Mouse (Mus musculus) kidney, embryonic 16.5 days (tissue): Measurements from ENCODE around the gene Mgarp. TPM values are rescaled to one million over a fixed set of nuclear protein-coding genes. Genes with fewer than 3 reads are reported as not detected.

Experiments
- ATAC-seq: fragments of 200-750 bp; cut with Nextera tagmentation; 2 replicates; pipeline ENCODE4 v1.8.0; 2017; ENCODE audit warnings: moderate TSS enrichment; ENCODE audit not compliant: low FRiP score, low TSS enrichment
- H3K27ac ChIP-seq: fragments of 300-500 bp; sonication (generic); 2 replicates; pipeline ENCODE4 v1.5.1; 2014; ENCODE audit warnings: low read length
- H3K27me3 ChIP-seq: fragments of 300-500 bp; sonication (generic); 2 replicates; pipeline ENCODE4 v1.6.1; 2014; ENCODE audit warnings: low read length, control low read depth, mixed read lengths; ENCODE audit not compliant: insufficient read depth
- H3K36me3 ChIP-seq: fragments of 300-500 bp; sonication (generic); 2 replicates; pipeline ENCODE4 v1.6.1; 2014; ENCODE audit warnings: low read length, control low read depth, mixed read lengths; ENCODE audit not compliant: insufficient read depth
- H3K4me1 ChIP-seq: fragments of 300-500 bp; sonication (generic); 2 replicates; pipeline ENCODE4 v1.6.1; 2014; ENCODE audit warnings: low read length, control low read depth, mixed read lengths; ENCODE audit not compliant: insufficient read depth
- H3K4me2 ChIP-seq: fragments of 300-500 bp; sonication (generic); replicated peaks from 2 replicates; pipeline ENCODE4 v1.6.1; 2014; ENCODE audit warnings: low read depth, low read length
- H3K4me3 ChIP-seq: fragments of 300-500 bp; sonication (generic); 2 replicates; pipeline ENCODE4 v1.5.1; 2014; ENCODE audit warnings: mild to moderate bottlenecking, low read length
- H3K9ac ChIP-seq: fragments of 300-500 bp; sonication (generic); replicated peaks from 2 replicates; pipeline ENCODE4 v1.6.1; 2014; ENCODE audit warnings: low read length
- H3K9me3 ChIP-seq: fragments of 300-500 bp; sonication (generic); 2 replicates; pipeline ENCODE4 v1.6.1; 2016; ENCODE audit warnings: low read length, control low read depth
- WGBS: fragments of 180-500 bp; shearing (Covaris S2); extraction: QIAGEN DNeasy Blood & Tissue Kit; methylation state at CpG from one replicate; pipeline ENCODE4 v1.1.7; 2014; 5-methylcytosine and 5-hydroxymethylcytosine counted together
- polyA plus RNA-seq: library from polyadenylated mRNA; unstranded; fragments of >200 nt; fragmentation: Nextera tagmentation; extraction: Ambion mirVana; gene quantifications from 2 replicates; pipeline ENCODE4 v1.2.1, GENCODE M21; 2015

Mgarp gene
- polyA plus RNA-seq, 1 experiment from 2014 or later = 10.5 TPM

- no peak for ATAC-seq
- Histone ChIP-seq H3K36me3 (no peaks in the 10 kb centered on the region), H3K9ac (no peak overlapping the region), H3K27me3 (no peaks in the 10 kb centered on the region), H3K9me3 (0 out of 2 replicates have a peak, but pooled peaks cover 2% of the 10 kb centered on the region), H3K27ac (no peak overlapping the region), H3K4me2 (no peak overlapping the region), H3K4me3 (no peak overlapping the region), H3K4me1 (no peaks in the 10 kb centered on the region)
- 85% methylated on average over 19 of the region's 19 CpGs for WGBS
Measured at GRCm38 (mm10) chr3:51375307-51376265, 21.0 kb downstream of the Mgarp start.

GRCm38 (mm10) chr3:51373544-51373943 lies 23.0 kb downstream of the Mgarp start:
- no peak for ATAC-seq
- no peak overlapping the region for H3K4me3 ChIP-seq
- no peaks in the 10 kb centered on the region for H3K4me1 ChIP-seq
- H3K36me3 ChIP-seq = no peaks in the 10 kb centered on the region
- H3K4me2 ChIP-seq = no peak overlapping the region
- H3K9me3 ChIP-seq = 0 out of 2 replicates have a peak, but pooled peaks cover 2% of the 10 kb centered on the region
- no peak overlapping the region for H3K27ac ChIP-seq
- WGBS = 71% methylated on average over 5 of the region's 5 CpGs
- H3K9ac ChIP-seq = no peak overlapping the region
- H3K27me3 ChIP-seq = no peaks in the 10 kb centered on the region

GRCm38 (mm10) chr3:51372883-51373282 lies 23.7 kb downstream of the Mgarp start:
- no peak overlapping the region for H3K4me3 ChIP-seq
- no peak for ATAC-seq
- H3K36me3 ChIP-seq = no peaks in the 10 kb centered on the region
- 53% methylated on average over 5 of the region's 5 CpGs for WGBS
- H3K4me2 ChIP-seq = peak overlapping the region; percentile 10; the same call in 1 of the 2 replicates
- no peak overlapping the region for H3K9ac ChIP-seq
- H3K27ac ChIP-seq = no peak overlapping the region
- H3K27me3 ChIP-seq = no peaks in the 10 kb centered on the region
- H3K4me1 ChIP-seq = no peaks in the 10 kb centered on the region
- 0 out of 2 replicates have a peak, but pooled peaks cover 2% of the 10 kb centered on the region for H3K9me3 ChIP-seq

GRCm38 (mm10) chr3:51371826-51372225 lies 24.7 kb downstream of the Mgarp start:
- H3K9me3 ChIP-seq = 0 out of 2 replicates have a peak, but pooled peaks cover 2% of the 10 kb centered on the region
- no peaks in the 10 kb centered on the region for H3K36me3 ChIP-seq
- H3K4me2 ChIP-seq = no peak overlapping the region
- no peaks in the 10 kb centered on the region for H3K27me3 ChIP-seq
- ATAC-seq = no peak
- H3K27ac ChIP-seq = no peak overlapping the region
- no peaks in the 10 kb centered on the region for H3K4me1 ChIP-seq
- H3K9ac ChIP-seq = no peak overlapping the region
- 69% methylated on average over 2 of the region's 2 CpGs for WGBS
- H3K4me3 ChIP-seq = no peak overlapping the region

GRCm38 (mm10) chr3:51368011-51368410 lies 28.5 kb downstream of the Mgarp start:
- H3K9me3 ChIP-seq = no peaks in the 10 kb centered on the region
- H3K4me2 ChIP-seq = no peak overlapping the region
- no peaks in the 10 kb centered on the region for H3K36me3 ChIP-seq
- H3K27ac ChIP-seq = no peak overlapping the region
- no peak overlapping the region for H3K9ac ChIP-seq
- H3K4me3 ChIP-seq = no peak overlapping the region
- H3K27me3 ChIP-seq = 0 out of 2 replicates have a peak, but pooled peaks cover 3% of the 10 kb centered on the region
- peaks cover 7% of the 10 kb centered on the region; the same call in 1 of the 2 replicates for H3K4me1 ChIP-seq
- WGBS = 83% methylated on average over 4 of the region's 4 CpGs
- ATAC-seq = no peak

- no peak overlapping the region for H3K4me2 ChIP-seq
- H3K4me3 ChIP-seq = no peak overlapping the region
- no peaks in the 10 kb centered on the region for H3K36me3 ChIP-seq
- 75% methylated on average over 4 of the region's 4 CpGs for WGBS
- H3K27me3 ChIP-seq = 0 out of 2 replicates have a peak, but pooled peaks cover 3% of the 10 kb centered on the region
- H3K27ac ChIP-seq = no peak overlapping the region
- no peaks in the 10 kb centered on the region for H3K9me3 ChIP-seq
- H3K4me1 ChIP-seq = peaks cover 7% of the 10 kb centered on the region; the same call in 1 of the 2 replicates
- H3K9ac ChIP-seq = no peak overlapping the region
- ATAC-seq = no peak
Measured at GRCm38 (mm10) chr3:51366926-51367325, 29.6 kb downstream of the Mgarp start.

GRCm38 (mm10) chr3:51365517-51365882 lies 31.0 kb downstream of the Mgarp start:
- Histone ChIP-seq H3K4me2 (peak overlapping the region; percentile 77), H3K36me3 (no peaks in the 10 kb centered on the region), H3K9me3 (no peaks in the 10 kb centered on the region), H3K27ac (no peak overlapping the region), H3K9ac (peak overlapping the region; percentile 29; the same call in 1 of the 2 replicates), H3K27me3 (0 out of 2 replicates have a peak, but pooled peaks cover 3% of the 10 kb centered on the region), H3K4me3 (peak overlapping the region; percentile 54), H3K4me1 (peaks cover 10% of the 10 kb centered on the region)
- ATAC-seq = no peak
- 12% methylated on average over 3 of the region's 3 CpGs for WGBS

- Histone ChIP-seq H3K36me3 (no peaks in the 10 kb centered on the region), H3K9ac (peak overlapping the region; percentile 62), H3K4me1 (peaks cover 10% of the 10 kb centered on the region), H3K4me3 (peak overlapping the region; percentile 54), H3K27ac (no peak overlapping the region), H3K27me3 (0 out of 2 replicates have a peak, but pooled peaks cover 3% of the 10 kb centered on the region), H3K9me3 (no peaks in the 10 kb centered on the region), H3K4me2 (peak overlapping the region; percentile 77)
- 3% methylated on average over 31 of the region's 31 CpGs for WGBS
- ATAC-seq = peak; percentile 87
Measured at GRCm38 (mm10) chr3:51364703-51365516, 31.6 kb downstream of the Mgarp start.

GRCm38 (mm10) chr3:51361066-51361465 lies 35.5 kb downstream of the Mgarp start:
- 0 out of 2 replicates have a peak, but pooled peaks have one; percentile 9 for ATAC-seq
- Histone ChIP-seq H3K4me3 (no peak overlapping the region), H3K4me2 (peak overlapping the region; percentile 12)

More at GRCm38 (mm10) chr3:51361066-51361465, 35.5 kb downstream of the Mgarp start:
- Histone ChIP-seq H3K4me1 (peaks cover 21% of the 10 kb centered on the region), H3K36me3 (no peaks in the 10 kb centered on the region), H3K27me3 (0 out of 2 replicates have a peak, but pooled peaks cover 3% of the 10 kb centered on the region), H3K27ac (no peak overlapping the region), H3K9ac (no peak overlapping the region), H3K9me3 (no peaks in the 10 kb centered on the region)
- WGBS = 18% methylated on average over 9 of the region's 9 CpGs
